Mouse (Mus musculus): ENCODE results near the gene Catsper3. TPM values are rescaled to one million over a fixed set of nuclear protein-coding genes. Genes with fewer than 3 reads are reported as not detected.

Catsper3 gene
- polyA plus RNA-seq, 1 experiment = 0.05 TPM

GRCm38 (mm10) chr13:55822499-55822898 is 38.1 kb downstream of the Catsper3 start:
- H3K79me2 ChIP-seq (ENCODE audit: control insufficient read depth, insufficient read depth) = no peaks in the 10 kb centered on the region
- no peaks in the 10 kb centered on the region for H3K36me3 ChIP-seq (ENCODE audit: control insufficient read depth, insufficient read depth)
- H3K4me3 ChIP-seq (ENCODE audit: insufficient read depth, poor library complexity, severe bottlenecking) = no peak overlapping the region
- H3ac ChIP-seq (ENCODE audit: control insufficient read depth, insufficient read length, low read depth) = no peak overlapping the region
- no peaks in the 10 kb centered on the region for H3K79me3 ChIP-seq (ENCODE audit: low read depth)
- TF ChIP-seq FOSL1 (IDR thresholded peaks at IDR 0.05; ENCODE audit: insufficient read depth, low read length, poor library complexity, severe bottlenecking) (no peak), USF1 (IDR thresholded peaks at IDR 0.05; ENCODE audit: low read depth) (no peak), CTCF (IDR thresholded peaks at IDR 0.05; ENCODE audit: control insufficient read depth, insufficient read depth, insufficient read length) (no peak), MYOD1 (IDR thresholded peaks at IDR 0.05; ENCODE audit: control insufficient read depth, insufficient read length, low read depth) (no peak), MYOG (IDR thresholded peaks at IDR 0.05; ENCODE audit: control insufficient read depth, extremely low read depth, insufficient read length) (no peak), MAX (IDR thresholded peaks at IDR 0.05) (no peak), CEBPB (IDR thresholded peaks at IDR 0.05; ENCODE audit: low read depth) (no peak)
- peaks cover 54% of the 10 kb centered on the region for H3K27me3 ChIP-seq (ENCODE audit: control insufficient read depth, insufficient read depth, insufficient read length)

- H3K36me3 ChIP-seq (ENCODE audit: control insufficient read depth, insufficient read depth) = no peaks in the 10 kb centered on the region
- H3K27me3 ChIP-seq (ENCODE audit: control insufficient read depth, insufficient read depth, insufficient read length) = peaks cover 71% of the 10 kb centered on the region
- no peaks in the 10 kb centered on the region for H3K79me3 ChIP-seq (ENCODE audit: low read depth)
- no peaks in the 10 kb centered on the region for H3K79me2 ChIP-seq (ENCODE audit: control insufficient read depth, insufficient read depth)
- TF ChIP-seq MAX (IDR thresholded peaks at IDR 0.05) (no peak), MYOD1 (IDR thresholded peaks at IDR 0.05; ENCODE audit: control insufficient read depth, insufficient read length, low read depth) (no peak), CEBPB (IDR thresholded peaks at IDR 0.05; ENCODE audit: low read depth) (no peak), MYOG (IDR thresholded peaks at IDR 0.05; ENCODE audit: control insufficient read depth, extremely low read depth, insufficient read length) (no peak), USF1 (IDR thresholded peaks at IDR 0.05; ENCODE audit: low read depth) (no peak), FOSL1 (IDR thresholded peaks at IDR 0.05; ENCODE audit: insufficient read depth, low read length, poor library complexity, severe bottlenecking) (no peak), CTCF (IDR thresholded peaks at IDR 0.05; ENCODE audit: control insufficient read depth, insufficient read depth, insufficient read length) (no peak)
- H3K4me3 ChIP-seq (ENCODE audit: insufficient read depth, poor library complexity, severe bottlenecking) = no peak overlapping the region
- no peak overlapping the region for H3ac ChIP-seq (ENCODE audit: control insufficient read depth, insufficient read length, low read depth)
Measured at GRCm38 (mm10) chr13:55824151-55824945, 40.0 kb downstream of the Catsper3 start.

GRCm38 (mm10) chr13:55825245-55825681 is 40.9 kb downstream of the Catsper3 start:
- Histone ChIP-seq H3K79me3 (ENCODE audit: low read depth) (no peaks in the 10 kb centered on the region), H3K79me2 (ENCODE audit: control insufficient read depth, insufficient read depth) (no peaks in the 10 kb centered on the region), H3ac (ENCODE audit: control insufficient read depth, insufficient read length, low read depth) (no peak overlapping the region), H3K4me3 (ENCODE audit: insufficient read depth, poor library complexity, severe bottlenecking) (no peak overlapping the region), H3K27me3 (ENCODE audit: control insufficient read depth, insufficient read depth, insufficient read length) (peaks cover 76% of the 10 kb centered on the region), H3K36me3 (ENCODE audit: control insufficient read depth, insufficient read depth) (no peaks in the 10 kb centered on the region)
- TF ChIP-seq MYOD1 (IDR thresholded peaks at IDR 0.05; ENCODE audit: control insufficient read depth, insufficient read length, low read depth) = no peak
- TF ChIP-seq FOSL1 (IDR thresholded peaks at IDR 0.05; ENCODE audit: insufficient read depth, low read length, poor library complexity, severe bottlenecking) = no peak
- no peak for TF ChIP-seq CTCF (IDR thresholded peaks at IDR 0.05; ENCODE audit: control insufficient read depth, insufficient read depth, insufficient read length)
- TF ChIP-seq CEBPB (IDR thresholded peaks at IDR 0.05; ENCODE audit: low read depth) = no peak
- no peak for TF ChIP-seq MYOG (IDR thresholded peaks at IDR 0.05; ENCODE audit: control insufficient read depth, extremely low read depth, insufficient read length)
- TF ChIP-seq MAX (IDR thresholded peaks at IDR 0.05) = no peak
- TF ChIP-seq USF1 (IDR thresholded peaks at IDR 0.05; ENCODE audit: low read depth) = no peak

GRCm38 (mm10) chr13:55826008-55826671 is 41.8 kb downstream of the Catsper3 start:
- no peak overlapping the region for H3K4me3 ChIP-seq (ENCODE audit: insufficient read depth, poor library complexity, severe bottlenecking)
- H3K36me3 ChIP-seq (ENCODE audit: control insufficient read depth, insufficient read depth) = no peaks in the 10 kb centered on the region
- no peak overlapping the region for H3ac ChIP-seq (ENCODE audit: control insufficient read depth, insufficient read length, low read depth)
- no peaks in the 10 kb centered on the region for H3K79me2 ChIP-seq (ENCODE audit: control insufficient read depth, insufficient read depth)
- no peaks in the 10 kb centered on the region for H3K79me3 ChIP-seq (ENCODE audit: low read depth)
- no peak for TF ChIP-seq FOSL1 (IDR thresholded peaks at IDR 0.05; ENCODE audit: insufficient read depth, low read length, poor library complexity, severe bottlenecking)
- TF ChIP-seq USF1 (IDR thresholded peaks at IDR 0.05; ENCODE audit: low read depth) = no peak
- TF ChIP-seq MYOG (IDR thresholded peaks at IDR 0.05; ENCODE audit: control insufficient read depth, extremely low read depth, insufficient read length) = no peak
- H3K27me3 ChIP-seq (ENCODE audit: control insufficient read depth, insufficient read depth, insufficient read length) = peaks cover 84% of the 10 kb centered on the region

- H3K36me3 ChIP-seq (ENCODE audit: control insufficient read depth, insufficient read depth) = no peaks in the 10 kb centered on the region
- TF ChIP-seq CEBPB (IDR thresholded peaks at IDR 0.05; ENCODE audit: low read depth) = no peak
- no peak overlapping the region for H3K4me3 ChIP-seq (ENCODE audit: insufficient read depth, poor library complexity, severe bottlenecking)
- H3K27me3 ChIP-seq (ENCODE audit: control insufficient read depth, insufficient read depth, insufficient read length) = peaks cover 87% of the 10 kb centered on the region
- H3K79me3 ChIP-seq (ENCODE audit: low read depth) = no peaks in the 10 kb centered on the region
- no peaks in the 10 kb centered on the region for H3K79me2 ChIP-seq (ENCODE audit: control insufficient read depth, insufficient read depth)
- H3ac ChIP-seq (ENCODE audit: control insufficient read depth, insufficient read length, low read depth) = no peak overlapping the region
Measured at GRCm38 (mm10) chr13:55826796-55827678, 42.7 kb downstream of the Catsper3 start.

All from C2C12 (cell line).